Mouse (Mus musculus): ENCODE results near the gene Ccn6.

GRCm38 (mm10) chr10:39157321-39157720, 6.3 kb downstream of the Ccn6 start:
- TF ChIP-seq POLR2A (IDR thresholded peaks at IDR 0.05; ENCODE audit: extremely low read depth, insufficient read depth, low read length) = no peak
- no peak for TF ChIP-seq CTCF (IDR thresholded peaks at IDR 0.05; ENCODE audit: extremely low read depth, insufficient read depth, low read length)
